Mouse (Mus musculus) layer of hippocampus, postnatal 25 days (tissue): ENCODE results near the gene Gm11595. TPM values are rescaled to one million over a fixed set of nuclear protein-coding genes. Genes with fewer than 3 reads are reported as not detected.
"Not testable (repeated sequence)": the region's sequence is repeated elsewhere in the genome, so short reads cannot be mapped to it uniquely, and the experiment has no call there.

ENCODE experiments used
- DNase-seq, 2 experiments: peaks; one replicate each; pipeline ENCODE4 v3.0.0; 2022; ENCODE audit warnings: mixed read lengths in 2 of 2, low spot score in 1 of 2; ENCODE audit errors: extremely low spot score in 1 of 2
- total RNA-seq, 2 experiments: library from RNA; stranded (reverse); gene quantifications; 2 replicates each; pipeline ENCODE4 v1.2.3; 2021

Gm11595 gene
- total RNA-seq: not detected

GRCm38 (mm10) chr11:99772813-99773212 lies at the start of gene Gm11595:
Gene Gm11595, minus strand, starts transcription at chr11:99772913.
- not testable (repeated sequence) for DNase-seq

GRCm38 (mm10) chr11:99815566-99815965 lies 42.9 kb upstream of the Gm11595 start, which contains the start of gene Gm11564:
Gene Gm11564, minus strand, starts transcription at chr11:99815666.
- not testable (repeated sequence) for DNase-seq

GRCm38 (mm10) chr11:99809792-99810191 lies 37.1 kb upstream of the Gm11595 start, which contains the start of gene Krtap4-13:
Gene Krtap4-13, minus strand, starts transcription at chr11:99809892.
- DNase-seq: not testable (repeated sequence)

GRCm38 (mm10) chr11:99804346-99804745 lies 31.6 kb upstream of the Gm11595 start, which contains the start of gene Gm11554:
Gene Gm11554, minus strand, starts transcription at chr11:99804446.
- not testable (repeated sequence) for DNase-seq

- not testable (repeated sequence) for DNase-seq
Observed at GRCm38 (mm10) chr11:99798832-99799231, 26.1 kb upstream of the Gm11595 start, which contains the start of gene Gm11569. Gene Gm11569, minus strand, starts transcription at chr11:99798932.

GRCm38 (mm10) chr11:99793367-99793766 lies 20.7 kb upstream of the Gm11595 start, which contains the start of gene Gm11596:
Gene Gm11596, minus strand, starts transcription at chr11:99793467.
- DNase-seq: no peak

- not testable (repeated sequence) for DNase-seq
Observed at GRCm38 (mm10) chr11:99784900-99785299, 12.2 kb upstream of the Gm11595 start, which contains the start of gene Krtap4-9. Gene Krtap4-9, plus strand, starts transcription at chr11:99785200.

GRCm38 (mm10) chr11:99780604-99781003 lies 7.9 kb upstream of the Gm11595 start, which contains the start of gene Krtap4-8:
Gene Krtap4-8, minus strand, starts transcription at chr11:99780704.
- DNase-seq: no peak

GRCm38 (mm10) chr11:99778401-99778800 lies 5.7 kb upstream of the Gm11595 start:
- no peak for DNase-seq

- no peak for DNase-seq
Observed at GRCm38 (mm10) chr11:99768410-99768809, 4.3 kb downstream of the Gm11595 start.

GRCm38 (mm10) chr11:99758877-99759276 lies 13.8 kb downstream of the Gm11595 start:
- no peak for DNase-seq

GRCm38 (mm10) chr11:99743985-99744384 lies 28.7 kb downstream of the Gm11595 start:
- no peak for DNase-seq

- no peak for DNase-seq
Observed at GRCm38 (mm10) chr11:99734190-99734589, 38.5 kb downstream of the Gm11595 start, which contains the start of gene Gm14180. Gene Gm14180, minus strand, starts transcription at chr11:99734290.

GRCm38 (mm10) chr11:99724061-99724460 lies 48.7 kb downstream of the Gm11595 start:
- no peak for DNase-seq

Other genes with a start within 250 kb of the Gm11595 start
- gene Krt40, start 229.8 kb downstream of the Gm11595 start, total RNA-seq: not detected
- not detected for gene Krtap3-3, start 222.0 kb downstream of the Gm11595 start, total RNA-seq
- not detected for gene Krtap3-2, start 216.1 kb downstream of the Gm11595 start, total RNA-seq
- gene Gm11939, start 213.4 kb downstream of the Gm11595 start, total RNA-seq: not detected
- not detected for gene Krtap3-1, start 206.3 kb downstream of the Gm11595 start, total RNA-seq
- gene Krtap1-5, start 191.9 kb downstream of the Gm11595 start, total RNA-seq: not detected
- gene Krtap1-4, start 189.3 kb downstream of the Gm11595 start, total RNA-seq: not detected
- gene Krtap1-3, start 181.6 kb downstream of the Gm11595 start, total RNA-seq: not detected
- not detected for gene Krtap9-3, start 174.8 kb downstream of the Gm11595 start, total RNA-seq
- gene Gm11938, start 169.6 kb downstream of the Gm11595 start, total RNA-seq: not detected
- gene Gm11937, start 162.7 kb downstream of the Gm11595 start, total RNA-seq: not detected
- not detected for gene Krtap2-4, start 158.1 kb downstream of the Gm11595 start, total RNA-seq
- not detected for gene Gm11562, start 152.5 kb downstream of the Gm11595 start, total RNA-seq
- not detected for gene Krtap4-1, start 144.7 kb downstream of the Gm11595 start, total RNA-seq
- not detected for gene Krtap4-2, start 137.8 kb downstream of the Gm11595 start, total RNA-seq
- gene Krtap4-7, start 128.8 kb downstream of the Gm11595 start, total RNA-seq: not detected
- not detected for gene Gm11555, start 122.7 kb downstream of the Gm11595 start, total RNA-seq
- not detected for gene Gm11563, start 114.0 kb downstream of the Gm11595 start, total RNA-seq
- gene Krtap4-6, start 107.0 kb downstream of the Gm11595 start, total RNA-seq: not detected
- not detected for gene Gm14190, start 82.2 kb downstream of the Gm11595 start, total RNA-seq
- not detected for gene Gm14180, start 38.6 kb downstream of the Gm11595 start, total RNA-seq
- gene Krtap4-8, start 7.8 kb upstream of the Gm11595 start, total RNA-seq: not detected
- gene Krtap4-9, start 12.3 kb upstream of the Gm11595 start, total RNA-seq: not detected
- gene Gm11596, start 20.6 kb upstream of the Gm11595 start, total RNA-seq: not detected
- gene Gm11569, start 26.0 kb upstream of the Gm11595 start, total RNA-seq: not detected
- gene Gm11554, start 31.5 kb upstream of the Gm11595 start, total RNA-seq: not detected
- not detected for gene Krtap4-13, start 37.0 kb upstream of the Gm11595 start, total RNA-seq
- gene Gm11564, start 42.8 kb upstream of the Gm11595 start, total RNA-seq: not detected
- gene 2300003K06Rik, start 65.2 kb upstream of the Gm11595 start, total RNA-seq: not detected
- gene Krtap4-16, start 78.7 kb upstream of the Gm11595 start, total RNA-seq: not detected
- gene Gm11568, start 85.0 kb upstream of the Gm11595 start, total RNA-seq: not detected
- not detected for gene Gm11559, start 91.6 kb upstream of the Gm11595 start, total RNA-seq
- not detected for gene Krtap9-1, start 100.5 kb upstream of the Gm11595 start, total RNA-seq
- not detected for gene Gm11567, start 106.3 kb upstream of the Gm11595 start, total RNA-seq
- gene Krtap31-1, start 135.0 kb upstream of the Gm11595 start, total RNA-seq: not detected
- gene Gm11565, start 141.8 kb upstream of the Gm11595 start, total RNA-seq: not detected
- gene Krtap31-2, start 163.4 kb upstream of the Gm11595 start, total RNA-seq: not detected
- not detected for gene Krtap9-5, start 175.6 kb upstream of the Gm11595 start, total RNA-seq
- not detected for gene Krtap29-1, start 206.1 kb upstream of the Gm11595 start, total RNA-seq
- not detected for gene Krtap16-1, start 213.7 kb upstream of the Gm11595 start, total RNA-seq
- not detected for gene Krtap17-1, start 221.1 kb upstream of the Gm11595 start, total RNA-seq
- not detected for gene Krt33a, start 243.3 kb upstream of the Gm11595 start, total RNA-seq